Mouse (Mus musculus): Measurements from ENCODE around the gene Rpl5.

GRCm38 (mm10) chr5:107926550-107927249 lies 26.4 kb downstream of the Rpl5 start:
- TF ChIP-seq CTCF (IDR thresholded peaks at IDR 0.05; ENCODE audit: insufficient read depth, low read depth, low read length) (no peak), POLR2A (IDR thresholded peaks at IDR 0.05; ENCODE audit: insufficient read depth, low read depth, low read length) (no peak)
